Mouse (Mus musculus) neural tube, embryonic 14.5 days (tissue): ENCODE results near the gene Efna2. TPM values are rescaled to one million over a fixed set of nuclear protein-coding genes. Genes with fewer than 3 reads are reported as not detected.
A peak's percentile ranks its signal among the peaks of the same experiment; 100 is the strongest.

Experiments
- ATAC-seq: fragments of 200-750 bp; cut with Nextera tagmentation; 2 replicates; pipeline ENCODE4 v1.8.0; 2017; ENCODE audit warnings: low read depth, mild to moderate bottlenecking, moderate TSS enrichment, moderate library complexity
- H3K27ac ChIP-seq: fragments of 300-500 bp; sonication (generic); 2 replicates; pipeline ENCODE4 v1.5.1; 2014; ENCODE audit warnings: low read depth, mild to moderate bottlenecking, control low read depth, low read length, moderate library complexity, mixed read lengths
- H3K27me3 ChIP-seq: fragments of 300-500 bp; sonication (generic); 2 replicates; pipeline ENCODE4 v1.6.1; 2014; ENCODE audit warnings: low read length; ENCODE audit not compliant: control insufficient read depth, insufficient read depth
- H3K36me3 ChIP-seq: fragments of 300-500 bp; sonication (generic); 2 replicates; pipeline ENCODE4 v1.6.1; 2014; ENCODE audit warnings: low read length, mixed read lengths; ENCODE audit not compliant: control insufficient read depth, insufficient read depth
- H3K4me1 ChIP-seq: fragments of 300-500 bp; sonication (generic); 2 replicates; pipeline ENCODE4 v1.6.1; 2014; ENCODE audit warnings: low read length; ENCODE audit not compliant: control insufficient read depth, insufficient read depth
- H3K4me2 ChIP-seq: fragments of 300-500 bp; sonication (generic); 2 replicates; pipeline ENCODE4 v1.6.1; 2014; ENCODE audit warnings: mild to moderate bottlenecking, low read depth, low read length, control low read depth
- H3K4me3 ChIP-seq: fragments of 300-500 bp; sonication (generic); 2 replicates; pipeline ENCODE4 v1.5.1; 2014; ENCODE audit warnings: low read depth, low read length, control low read depth, mixed read lengths
- H3K9ac ChIP-seq: fragments of 300-500 bp; sonication (generic); replicated peaks from 2 replicates; pipeline ENCODE4 v1.6.1; 2014; ENCODE audit warnings: low read depth, mild to moderate bottlenecking, control low read depth, low read length, mixed read lengths
- H3K9me3 ChIP-seq: fragments of 300-500 bp; sonication (generic); 2 replicates; pipeline ENCODE4 v1.6.1; 2016; ENCODE audit warnings: low read length; ENCODE audit not compliant: control insufficient read depth
- WGBS: fragments of 180-500 bp; shearing (Covaris S2); extraction: QIAGEN DNeasy Blood & Tissue Kit; methylation state at CpG from one replicate; pipeline ENCODE4 v1.1.7; 2014; 5-methylcytosine and 5-hydroxymethylcytosine counted together
- polyA plus RNA-seq: library from polyadenylated mRNA; unstranded; fragments of >200 nt; fragmentation: Nextera tagmentation; extraction: Ambion mirVana; gene quantifications from 2 replicates; pipeline ENCODE4 v1.2.1, GENCODE M21; 2014

Efna2 gene
- polyA plus RNA-seq, 1 experiment from 2014 or later, result 24.0 TPM

GRCm38 (mm10) chr10:80147146-80147718, 32.0 kb upstream of the Efna2 start:
- WGBS, result 77% methylated on average over 5 of the region's 5 CpGs
- Histone ChIP-seq H3K27me3 (no peaks in the 10 kb centered on the region), H3K36me3 (peaks cover 37% of the 10 kb centered on the region; the same call in 1 of the 2 replicates), H3K4me1 (peaks cover 26% of the 10 kb centered on the region), H3K4me2 (peak overlapping the region; percentile 98; the same call in 1 of the 2 replicates), H3K4me3 (peak overlapping the region; percentile 99), H3K9me3 (no peaks in the 10 kb centered on the region), H3K27ac (peak overlapping the region; percentile 100), H3K9ac (peak overlapping the region; percentile 100)
- ATAC-seq, result no peak

GRCm38 (mm10) chr10:80147719-80148601, 31.3 kb upstream of the Efna2 start, which contains the start of gene Midn:
Gene Midn, plus strand, starts transcription at chr10:80148272.
- H3K27ac ChIP-seq, result peak within 1 kb of the TSS; percentile 100
- H3K4me3 ChIP-seq, result peak within 1 kb of the TSS; percentile 99
- no peaks in the 10 kb centered on the region for H3K9me3 ChIP-seq
- ATAC-seq, result peak; percentile 15
- peaks cover 29% of the 10 kb centered on the region for H3K4me1 ChIP-seq
- H3K4me2 ChIP-seq, result peak within 1 kb of the TSS; percentile 98
- WGBS, result under 1% methylated on average over 39 of the region's 42 CpGs
- peak within 1 kb of the TSS; percentile 100 for H3K9ac ChIP-seq
- no peaks in the 10 kb centered on the region for H3K27me3 ChIP-seq
- peaks cover 44% of the 10 kb centered on the region for H3K36me3 ChIP-seq

- Histone ChIP-seq H3K9ac (peak overlapping the region; percentile 100), H3K9me3 (no peaks in the 10 kb centered on the region), H3K36me3 (peaks cover 48% of the 10 kb centered on the region), H3K27me3 (no peaks in the 10 kb centered on the region), H3K4me2 (peak overlapping the region; percentile 98), H3K4me3 (peak overlapping the region; percentile 99), H3K4me1 (peaks cover 32% of the 10 kb centered on the region), H3K27ac (peak overlapping the region; percentile 100)
- ATAC-seq, result peak; percentile 44
- under 1% methylated on average over 56 of the region's 57 CpGs for WGBS
These were observed 30.5 kb upstream of the Efna2 start for GRCm38 (mm10) chr10:80148610-80149290.

GRCm38 (mm10) chr10:80149291-80150225, 29.7 kb upstream of the Efna2 start:
- Histone ChIP-seq H3K4me1 (peaks cover 40% of the 10 kb centered on the region), H3K4me2 (peak overlapping the region; percentile 98), H3K9me3 (no peaks in the 10 kb centered on the region), H3K27me3 (no peaks in the 10 kb centered on the region), H3K9ac (peak overlapping the region; percentile 100), H3K4me3 (peak overlapping the region; percentile 99), H3K36me3 (peaks cover 48% of the 10 kb centered on the region), H3K27ac (peak overlapping the region; percentile 100)
- ATAC-seq, result peak; percentile 86
- under 1% methylated on average over 84 of the region's 88 CpGs for WGBS

- H3K9ac ChIP-seq, result peak overlapping the region; percentile 100
- under 1% methylated on average over 54 of the region's 71 CpGs for WGBS
- peaks cover 49% of the 10 kb centered on the region for H3K36me3 ChIP-seq
- H3K9me3 ChIP-seq, result no peaks in the 10 kb centered on the region
- H3K4me1 ChIP-seq, result peaks cover 40% of the 10 kb centered on the region
- peak overlapping the region; percentile 98 for H3K4me2 ChIP-seq
- ATAC-seq, result peak; percentile 2; the same call in 1 of the 2 replicates
- no peaks in the 10 kb centered on the region for H3K27me3 ChIP-seq
- H3K4me3 ChIP-seq, result peak overlapping the region; percentile 99
- H3K27ac ChIP-seq, result peak overlapping the region; percentile 100
These were observed 28.8 kb upstream of the Efna2 start for GRCm38 (mm10) chr10:80150226-80151210.

GRCm38 (mm10) chr10:80151211-80152034, 27.9 kb upstream of the Efna2 start:
- Histone ChIP-seq H3K27ac (peak overlapping the region; percentile 100), H3K4me1 (peaks cover 37% of the 10 kb centered on the region), H3K4me3 (peak overlapping the region; percentile 99), H3K27me3 (no peaks in the 10 kb centered on the region), H3K9ac (peak overlapping the region; percentile 100), H3K9me3 (no peaks in the 10 kb centered on the region), H3K4me2 (peak overlapping the region; percentile 98), H3K36me3 (peaks cover 48% of the 10 kb centered on the region)
- ATAC-seq, result no peak
- WGBS, result under 1% methylated on average over 25 of the region's 26 CpGs
